Mouse (Mus musculus): ENCODE results near the gene Proser2.

DNA sequence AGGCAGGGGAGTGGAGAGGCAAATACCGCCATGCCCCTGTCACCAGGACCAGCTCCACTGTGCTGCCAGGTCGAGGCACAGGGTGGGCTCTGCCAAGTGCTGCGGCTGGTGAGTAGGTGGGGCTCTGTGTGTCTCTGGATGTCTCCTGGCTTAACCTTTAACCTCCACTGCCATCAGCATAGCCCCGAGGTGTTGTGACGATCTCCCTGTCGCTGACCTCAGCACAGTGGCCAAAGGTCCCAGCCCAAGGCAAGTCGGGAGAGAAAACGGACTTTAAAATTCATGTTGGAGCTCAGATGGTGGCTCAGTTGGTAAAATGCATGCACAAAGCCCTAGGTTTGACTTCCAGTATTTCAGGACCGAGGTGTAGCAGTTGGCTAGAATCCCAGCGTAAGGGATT is 15.6 kb upstream of the Proser2 start:
- TF ChIP-seq CTCF (IDR thresholded peaks at IDR 0.05; ENCODE audit: low read depth) (no peak), EP300 (IDR thresholded peaks at IDR 0.05; ENCODE audit: low read depth) (no peak)
